Mouse (Mus musculus): ENCODE data around the gene Apof.

- no peak for TF ChIP-seq POLR2A (IDR thresholded peaks at IDR 0.05; ENCODE audit: control insufficient read depth in 1 of 2, insufficient read depth in 1 of 2, low read depth in 1 of 2, low read length in 2 of 2, poor library complexity in 1 of 2)
- TF ChIP-seq CTCF (IDR thresholded peaks at IDR 0.05 in 2 of 3, conservative IDR thresholded peaks at IDR 0.05 in 1 of 3; ENCODE audit: control insufficient read depth in 1 of 3, insufficient read depth in 1 of 3, low read depth in 2 of 3, low read length in 3 of 3, poor library complexity in 1 of 3, severe bottlenecking in 1 of 3) = no peak
- TF ChIP-seq ZNF384 (IDR thresholded peaks at IDR 0.05; ENCODE audit: low read depth, low read length) = no peak
- TF ChIP-seq CHD2 (IDR thresholded peaks at IDR 0.05; ENCODE audit: low read length) = no peak
- no peak for TF ChIP-seq E2F4 (IDR thresholded peaks at IDR 0.05; ENCODE audit: borderline replicate concordance, low read depth, low read length)
- no peak for TF ChIP-seq BHLHE40 (IDR thresholded peaks at IDR 0.05; ENCODE audit: borderline replicate concordance, low read depth, low read length)
- TF ChIP-seq JUND (IDR thresholded peaks at IDR 0.05; ENCODE audit: low read depth, low read length) = no peak
- no peak for TF ChIP-seq SIN3A (IDR thresholded peaks at IDR 0.05; ENCODE audit: low read length)
- no peak for TF ChIP-seq MAZ (IDR thresholded peaks at IDR 0.05; ENCODE audit: low read depth, low read length)
- no peak for TF ChIP-seq NRF1 (IDR thresholded peaks at IDR 0.05; ENCODE audit: insufficient read depth, low read depth, low read length, poor library complexity, severe bottlenecking)
- TF ChIP-seq GATA1 (IDR thresholded peaks at IDR 0.05; ENCODE audit: low read depth, low read length) = no peak
- no peak for TF ChIP-seq EP300 (IDR thresholded peaks at IDR 0.05; ENCODE audit: low read depth in 1 of 2, low read length in 2 of 2)
Measured at GRCm38 (mm10) chr10:128247020-128247732, 21.3 kb upstream of the Apof start.

Measured in MEL (cell line).